Mouse (Mus musculus) cerebellum, postnatal 4 days (tissue): ENCODE results near the gene Abcc3.

Experiments used
- DNase-seq, 2 experiments: peaks; one replicate each; pipeline ENCODE4 v3.0.0; 2022; ENCODE audit warnings: low spot score in 2 of 2, mixed read lengths in 1 of 2

Abcc3 gene

GRCm38 (mm10) chr11:94392672-94393109 is at the start of gene Abcc3:
Gene Abcc3, minus strand, starts transcription at chr11:94392997.
- no peak for DNase-seq

- DNase-seq, result no peak
Observed at GRCm38 (mm10) chr11:94441752-94442151, 49.0 kb upstream of the Abcc3 start.

GRCm38 (mm10) chr11:94441122-94441521 is 48.3 kb upstream of the Abcc3 start:
- no peak for DNase-seq

- no peak for DNase-seq
Observed at GRCm38 (mm10) chr11:94440421-94440820, 47.6 kb upstream of the Abcc3 start.

- no peak for DNase-seq
Observed at GRCm38 (mm10) chr11:94429011-94429651, 36.3 kb upstream of the Abcc3 start.

- peak; percentile 69 to 82 for DNase-seq
Observed at GRCm38 (mm10) chr11:94428091-94428835, 35.5 kb upstream of the Abcc3 start.

GRCm38 (mm10) chr11:94425656-94426055 is 32.9 kb upstream of the Abcc3 start:
- no peak for DNase-seq

GRCm38 (mm10) chr11:94425215-94425614 is 32.4 kb upstream of the Abcc3 start:
- no peak for DNase-seq

GRCm38 (mm10) chr11:94424380-94424779 is 31.6 kb upstream of the Abcc3 start:
- no peak for DNase-seq

GRCm38 (mm10) chr11:94423855-94424254 is 31.1 kb upstream of the Abcc3 start:
- DNase-seq, result peak in 1 of 2 experiments; percentile 46

GRCm38 (mm10) chr11:94420991-94421390 is 28.2 kb upstream of the Abcc3 start:
- DNase-seq, result no peak

GRCm38 (mm10) chr11:94420325-94420724 is 27.5 kb upstream of the Abcc3 start:
- no peak for DNase-seq

GRCm38 (mm10) chr11:94419004-94419727 is 26.4 kb upstream of the Abcc3 start:
- no peak for DNase-seq

GRCm38 (mm10) chr11:94414042-94414441 is 21.2 kb upstream of the Abcc3 start:
- no peak for DNase-seq

GRCm38 (mm10) chr11:94413516-94413915 is 20.7 kb upstream of the Abcc3 start:
- peak in 1 of 2 experiments; percentile 78 for DNase-seq

GRCm38 (mm10) chr11:94412998-94413469 is 20.2 kb upstream of the Abcc3 start:
- no peak for DNase-seq

GRCm38 (mm10) chr11:94412562-94412961 is 19.8 kb upstream of the Abcc3 start:
- DNase-seq, result no peak

GRCm38 (mm10) chr11:94407803-94408321 is 15.1 kb upstream of the Abcc3 start:
- peak in 1 of 2 experiments; percentile 56 for DNase-seq

GRCm38 (mm10) chr11:94405348-94405747 is 12.6 kb upstream of the Abcc3 start:
- no peak for DNase-seq

- peak; percentile 78 to 85 for DNase-seq
Observed at GRCm38 (mm10) chr11:94404641-94405260, 12.0 kb upstream of the Abcc3 start.

GRCm38 (mm10) chr11:94404178-94404577 is 11.4 kb upstream of the Abcc3 start:
- DNase-seq, result no peak

GRCm38 (mm10) chr11:94403757-94404156 is 11.0 kb upstream of the Abcc3 start:
- DNase-seq, result no peak
